8 mouse cellular contexts compared by ENCODE assay signal in the genomic region with DNA sequence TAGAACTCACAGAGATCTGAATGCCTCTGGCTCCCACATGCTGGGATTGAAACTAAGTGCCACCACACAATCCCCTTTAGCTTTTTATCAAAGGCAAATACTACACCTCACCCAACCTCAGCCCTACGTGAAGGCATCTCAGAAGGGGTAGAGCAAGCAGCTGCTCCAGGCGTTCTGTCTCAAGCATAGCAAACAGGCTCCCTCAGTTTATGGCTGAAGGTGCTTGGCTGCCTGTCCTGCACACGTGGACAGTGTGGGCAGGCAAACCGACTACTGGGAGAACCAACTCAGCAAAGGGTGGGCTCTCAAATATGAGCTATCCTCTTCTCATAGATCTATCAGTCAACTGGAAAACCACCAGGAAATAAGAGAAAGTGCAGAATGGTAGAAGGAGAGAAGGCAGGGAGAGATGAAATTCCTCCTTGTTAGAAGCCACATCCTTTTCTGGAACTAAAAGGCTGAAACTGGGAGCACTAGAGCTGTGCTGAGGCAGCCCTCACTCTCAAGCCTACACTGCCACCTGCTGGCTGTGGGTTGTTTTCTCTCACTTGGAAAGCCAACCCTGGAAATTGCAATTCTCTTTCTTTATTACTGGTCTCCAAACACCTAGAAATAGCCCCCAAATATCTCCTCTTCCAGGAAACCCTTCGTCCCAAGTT. TPM values are rescaled to one million over a fixed set of nuclear protein-coding genes. Genes with fewer than 3 reads are reported as not detected.
DNase-seq lines count a peak whose midpoint lies in the region; ATAC-seq and TF ChIP-seq lines count a peak whose summit lies in the region.

No protein-coding gene starts in this region.

- no peak overlapping the region for H3K4me3 ChIP-seq in CH12.LX (replicated peaks in 1 of 3; ENCODE audit: low read depth in 2 of 3, low read length in 2 of 3, poor library complexity in 1 of 3)
- H3K4me3 ChIP-seq in liver, embryonic 13.5 days (replicated peaks), result no peak overlapping the region
- no peak overlapping the region for H3K4me3 ChIP-seq in neural tube, embryonic 14.5 days (ENCODE audit: low read depth, low read length)

- peak; percentile 53 for DNase-seq in CH12.LX (ENCODE audit: extremely low read depth)
- DNase-seq in adrenal gland, adult 2 months, result peak; percentile 65
- DNase-seq in embryo, embryonic 10.5 days (ENCODE audit: low spot score), result peak; percentile 84
- peak; percentile 30 to 49 for DNase-seq in heart, adult 9 months (ENCODE audit: low spot score in 2 of 2)
- peak; percentile 86 for DNase-seq in kidney, postnatal 10 days
- peak; percentile 15 for DNase-seq in liver, embryonic 13.5 days
- DNase-seq in thymus, postnatal 36 days, result peak; percentile 35 to 51

- no peak for TF ChIP-seq EP300 in CH12.LX (IDR thresholded peaks at IDR 0.05; ENCODE audit: low read length)

- in situ Hi-C loops in CH12.LX (cut with MboI; ENCODE audit: low pct_ligation_motif_present, low pct_unique_long_range_greater_than_20kb, low sequenced_read_pairs), result loop anchor here (25.0 kb wide), 1 partner anchor 1238 kb away; no protein-coding TSS in a partner anchor

- H3K9ac ChIP-seq in CH12.LX (ENCODE audit: insufficient read depth, low read depth), result no peak overlapping the region
- no peak overlapping the region for H3K9ac ChIP-seq in liver, embryonic 13.5 days
- no peak overlapping the region for H3K9ac ChIP-seq in neural tube, embryonic 14.5 days (replicated peaks; ENCODE audit: low read depth, low read length)

- no peaks in the 10 kb centered on the region for H3K4me1 ChIP-seq in CH12.LX (ENCODE audit: control insufficient read depth in 1 of 2, insufficient read depth in 2 of 2)
- 0 out of 2 replicates have a peak, but pooled peaks cover 6% of the 10 kb centered on the region for H3K4me1 ChIP-seq in liver, embryonic 13.5 days (replicated peaks)
- no peaks in the 10 kb centered on the region for H3K4me1 ChIP-seq in neural tube, embryonic 14.5 days (ENCODE audit: control insufficient read depth, insufficient read depth, low read length)

- TF ChIP-seq CTCF in CH12.LX (conservative IDR thresholded peaks at IDR 0.05 in 1 of 2, IDR thresholded peaks at IDR 0.05 in 1 of 2; ENCODE audit: low read depth in 2 of 2, low read length in 2 of 2), result peak; percentile 41 to 78; a peak in 3 of 4 replicates

- ATAC-seq in liver, embryonic 13.5 days (ENCODE audit: low read depth), result no peak
- peak; percentile 90 for ATAC-seq in neural tube, embryonic 14.5 days (ENCODE audit: low read depth)

- no peak overlapping the region for H3K4me2 ChIP-seq in CH12.LX (ENCODE audit: insufficient read depth, low read depth, poor library complexity, severe bottlenecking)
- H3K4me2 ChIP-seq in liver, embryonic 13.5 days, result no peak overlapping the region
- no peak overlapping the region for H3K4me2 ChIP-seq in neural tube, embryonic 14.5 days (ENCODE audit: low read depth, low read length)

- H3K36me3 ChIP-seq in CH12.LX (replicated peaks in 1 of 2; ENCODE audit: control insufficient read depth in 1 of 2, insufficient read depth in 1 of 2, low read length in 1 of 2), result peaks cover 2 to 37% of the 10 kb centered on the region in 2 experiments
- H3K36me3 ChIP-seq in liver, embryonic 13.5 days, result peaks cover 31% of the 10 kb centered on the region
- no peaks in the 10 kb centered on the region for H3K36me3 ChIP-seq in neural tube, embryonic 14.5 days (ENCODE audit: control insufficient read depth, insufficient read depth, low read length)

- TF ChIP-seq POLR2A in CH12.LX (IDR thresholded peaks at IDR 0.05; ENCODE audit: low read depth, low read length), result no peak

- dilution Hi-C loops in CH12.LX (cut with MboI; ENCODE audit: extremely low pct_ligation_motif_present, extremely low pct_unique_long_range_greater_than_20kb, low sequenced_read_pairs), result no loop called here

- H3K27me3 ChIP-seq in CH12.LX (replicated peaks), result no peaks in the 10 kb centered on the region
- H3K27me3 ChIP-seq in liver, embryonic 13.5 days, result no peaks in the 10 kb centered on the region
- H3K27me3 ChIP-seq in neural tube, embryonic 14.5 days (ENCODE audit: control insufficient read depth, insufficient read depth, low read length), result no peaks in the 10 kb centered on the region

- no peak overlapping the region for H3K27ac ChIP-seq in CH12.LX (ENCODE audit: insufficient read depth, low read depth)
- no peak overlapping the region for H3K27ac ChIP-seq in liver, embryonic 13.5 days
- no peak overlapping the region for H3K27ac ChIP-seq in neural tube, embryonic 14.5 days (ENCODE audit: low read depth, low read length)

- TF ChIP-seq RAD21 in CH12.LX (IDR thresholded peaks at IDR 0.05; ENCODE audit: low read depth, low read length), result peak; percentile 92

- 61% methylated on average over 5 of the region's 5 CpGs for WGBS in liver, embryonic 13.5 days (ENCODE audit: insufficient replicate concordance)
- 71% methylated on average over 5 of the region's 5 CpGs for WGBS in neural tube, embryonic 14.5 days

- no peaks in the 10 kb centered on the region for H3K79me2 ChIP-seq in CH12.LX (replicated peaks; ENCODE audit: control insufficient read depth, extremely low read depth, insufficient read depth, poor library complexity, severe bottlenecking)

- H3K9me3 ChIP-seq in CH12.LX (replicated peaks; ENCODE audit: low read length), result no peaks in the 10 kb centered on the region
- no peaks in the 10 kb centered on the region for H3K9me3 ChIP-seq in liver, embryonic 13.5 days (replicated peaks)
- no peaks in the 10 kb centered on the region for H3K9me3 ChIP-seq in neural tube, embryonic 14.5 days (ENCODE audit: control insufficient read depth, low read length)

TF ChIP-seq in CH12.LX, 34 proteins besides CTCF, POLR2A, EP300 and RAD21:
- TF ChIP-seq MAFK (IDR thresholded peaks at IDR 0.05; ENCODE audit: insufficient replicate concordance, low read length) (no peak), ZC3H11A (IDR thresholded peaks at IDR 0.05; ENCODE audit: low read depth, low read length) (0 out of 2 replicates have a peak, but pooled peaks have one; percentile 1), NELFE (IDR thresholded peaks at IDR 0.05; ENCODE audit: low read depth, low read length) (peak; percentile 28; the same call in 1 of the 2 replicates), SMC3 (IDR thresholded peaks at IDR 0.05; ENCODE audit: low read depth, low read length) (peak; percentile 69), IRF4 (IDR thresholded peaks at IDR 0.05; ENCODE audit: low read depth, low read length) (peak; percentile 32; the same call in 1 of the 2 replicates)

RNA-seq across cellular contexts. Expression of gene Cyp2c70, which starts 38.1 kb away (rescaled TPM):
- total RNA-seq in CH12.LX (2012; rRNA removed) (not detected in 2 replicates), CH12.LX (2014; rRNA removed) (not detected in 2 replicates)
- polyA plus RNA-seq in CH12.LX (2012; ENCODE audit: insufficient read length, low read depth), result not detected in 2 replicates
- total RNA-seq in adrenal gland, adult 2 months (2021), result 1 to 10 TPM; 1.2 to 2.4 TPM
- polyA plus RNA-seq in adrenal gland, adult 2 months (2012; rRNA removed), result not detected in 2 replicates
- polyA plus RNA-seq in liver, embryonic 13.5 days (2015; fragmentation: Nextera tagmentation; extraction: Ambion mirVana), result 7.0 and 9.5 TPM in 2 replicates
- polyA plus RNA-seq in neural tube, embryonic 14.5 days (2014; fragmentation: Nextera tagmentation; extraction: Ambion mirVana), result not detected in 2 replicates

RNA-seq across cellular contexts. Expression of gene Pdlim1, which starts 46.4 kb away (rescaled TPM):
- total RNA-seq in CH12.LX (2012; rRNA removed), result 16.4 and 18.7 TPM in 2 replicates
- total RNA-seq in CH12.LX (2014; rRNA removed), result 14.3 and 15.1 TPM in 2 replicates
- 54.9 and 57.0 TPM in 2 replicates for polyA plus RNA-seq in CH12.LX (2012; ENCODE audit: insufficient read length, low read depth)
- 10 to 100 TPM; 20.9 to 25.8 TPM for total RNA-seq in adrenal gland, adult 2 months (2021)
- polyA plus RNA-seq in adrenal gland, adult 2 months (2012; rRNA removed), result 3.7 and 4.9 TPM in 2 replicates
- 75.4 and 89.0 TPM in 2 replicates for polyA plus RNA-seq in liver, embryonic 13.5 days (2015; fragmentation: Nextera tagmentation; extraction: Ambion mirVana)
- 3.2 and 13.6 TPM in 2 replicates for polyA plus RNA-seq in neural tube, embryonic 14.5 days (2014; fragmentation: Nextera tagmentation; extraction: Ambion mirVana)

Comparison
In these comparisons a context has a peak if more than half of its experiments do, and no peak if none do; other contexts are left out.
1. DNase-seq: peak in every context shown above with its lines; median percentile 86 in kidney, postnatal 10 days; 84 in embryo, embryonic 10.5 days; 65 in adrenal gland, adult 2 months; 53 in CH12.LX; 43 in thymus, postnatal 36 days; 40 in heart, adult 9 months; 15 in liver, embryonic 13.5 days.